Mouse (Mus musculus): ENCODE results near the gene Mansc4. TPM values are rescaled to one million over a fixed set of nuclear protein-coding genes. Genes with fewer than 3 reads are reported as not detected.

Mansc4 gene
- polyA plus RNA-seq, 1 experiment from 2014 or later, result 5.9 TPM

GRCm38 (mm10) chr6:147099458-147100277, 12.8 kb upstream of the Mansc4 start:
- H3K27ac ChIP-seq (ENCODE audit: low read length), result 0 out of 2 replicates have a peak overlapping the region, but pooled peaks have one; percentile 6

GRCm38 (mm10) chr6:147097346-147097929, 10.6 kb upstream of the Mansc4 start:
- H3K4me3 ChIP-seq (ENCODE audit: low read length), result no peak overlapping the region
- H3K36me3 ChIP-seq (ENCODE audit: insufficient read depth, low read length), result peaks cover 7% of the 10 kb centered on the region
- ATAC-seq (ENCODE audit: low FRiP score, low TSS enrichment), result no peak
- H3K4me2 ChIP-seq (replicated peaks; ENCODE audit: low read depth, low read length), result no peak overlapping the region
- WGBS, result 66% methylated on average over 8 of the region's 8 CpGs
- no peak overlapping the region for H3K9ac ChIP-seq (replicated peaks; ENCODE audit: low read length)
- H3K4me1 ChIP-seq (ENCODE audit: insufficient read depth, low read length), result peaks cover 28% of the 10 kb centered on the region
- no peak overlapping the region for H3K27ac ChIP-seq (ENCODE audit: low read length)
- H3K9me3 ChIP-seq (ENCODE audit: low read length), result no peaks in the 10 kb centered on the region
- H3K27me3 ChIP-seq (ENCODE audit: insufficient read depth, low read length), result no peaks in the 10 kb centered on the region

More at GRCm38 (mm10) chr6:147099458-147100277, 12.8 kb upstream of the Mansc4 start:
- Histone ChIP-seq H3K4me3 (ENCODE audit: low read length) (peak overlapping the region; percentile 2; the same call in 1 of the 2 replicates), H3K27me3 (ENCODE audit: insufficient read depth, low read length) (no peaks in the 10 kb centered on the region), H3K9ac (replicated peaks; ENCODE audit: low read length) (no peak overlapping the region), H3K9me3 (ENCODE audit: low read length) (no peaks in the 10 kb centered on the region), H3K4me2 (replicated peaks; ENCODE audit: low read depth, low read length) (peak overlapping the region; percentile 24), H3K36me3 (ENCODE audit: insufficient read depth, low read length) (peaks cover 14% of the 10 kb centered on the region), H3K4me1 (ENCODE audit: insufficient read depth, low read length) (peaks cover 20% of the 10 kb centered on the region)
- peak; percentile 89 for ATAC-seq (ENCODE audit: low FRiP score, low TSS enrichment)
- WGBS, result 42% methylated on average over 19 of the region's 19 CpGs

- Histone ChIP-seq H3K9me3 (ENCODE audit: low read length) (no peaks in the 10 kb centered on the region), H3K27ac (ENCODE audit: low read length) (no peak overlapping the region), H3K4me2 (replicated peaks; ENCODE audit: low read depth, low read length) (no peak overlapping the region), H3K4me1 (ENCODE audit: insufficient read depth, low read length) (peaks cover 30% of the 10 kb centered on the region), H3K27me3 (ENCODE audit: insufficient read depth, low read length) (no peaks in the 10 kb centered on the region), H3K4me3 (ENCODE audit: low read length) (no peak overlapping the region), H3K36me3 (ENCODE audit: insufficient read depth, low read length) (peaks cover 2% of the 10 kb centered on the region), H3K9ac (replicated peaks; ENCODE audit: low read length) (no peak overlapping the region)
- WGBS, result 79% methylated on average over 3 of the region's 3 CpGs
- ATAC-seq (ENCODE audit: low FRiP score, low TSS enrichment), result no peak
Observed at GRCm38 (mm10) chr6:147096934-147097333, 10.1 kb upstream of the Mansc4 start.

- ATAC-seq (ENCODE audit: low FRiP score, low TSS enrichment), result no peak
- no peak overlapping the region for H3K4me2 ChIP-seq (replicated peaks; ENCODE audit: low read depth, low read length)
- 95% methylated on average over 4 of the region's 4 CpGs for WGBS
- no peak overlapping the region for H3K9ac ChIP-seq (replicated peaks; ENCODE audit: low read length)
- H3K9me3 ChIP-seq (ENCODE audit: low read length), result no peaks in the 10 kb centered on the region
- no peaks in the 10 kb centered on the region for H3K27me3 ChIP-seq (ENCODE audit: insufficient read depth, low read length)
- peaks cover 30% of the 10 kb centered on the region for H3K4me1 ChIP-seq (ENCODE audit: insufficient read depth, low read length)
- no peak overlapping the region for H3K27ac ChIP-seq (ENCODE audit: low read length)
- no peaks in the 10 kb centered on the region; the same call in 1 of the 2 replicates for H3K36me3 ChIP-seq (ENCODE audit: insufficient read depth, low read length)
- H3K4me3 ChIP-seq (ENCODE audit: low read length), result no peak overlapping the region
Observed at GRCm38 (mm10) chr6:147096109-147096508, 9.3 kb upstream of the Mansc4 start.

- H3K27me3 ChIP-seq (ENCODE audit: insufficient read depth, low read length), result peaks cover 7% of the 10 kb centered on the region; the same call in 1 of the 2 replicates
- H3K9me3 ChIP-seq (ENCODE audit: low read length), result no peaks in the 10 kb centered on the region
- H3K27ac ChIP-seq (ENCODE audit: low read length), result no peak overlapping the region
- no peaks in the 10 kb centered on the region; the same call in 1 of the 2 replicates for H3K36me3 ChIP-seq (ENCODE audit: insufficient read depth, low read length)
- H3K4me3 ChIP-seq (ENCODE audit: low read length), result no peak overlapping the region
- WGBS, result 80% methylated on average over 7 of the region's 7 CpGs
- no peak for ATAC-seq (ENCODE audit: low FRiP score, low TSS enrichment)
- H3K9ac ChIP-seq (replicated peaks; ENCODE audit: low read length), result no peak overlapping the region
- no peak overlapping the region for H3K4me2 ChIP-seq (replicated peaks; ENCODE audit: low read depth, low read length)
- H3K4me1 ChIP-seq (ENCODE audit: insufficient read depth, low read length), result peaks cover 30% of the 10 kb centered on the region
Observed at GRCm38 (mm10) chr6:147094771-147095170, 7.9 kb upstream of the Mansc4 start.

GRCm38 (mm10) chr6:147092136-147092535, 5.3 kb upstream of the Mansc4 start:
- peak overlapping the region; percentile 77 for H3K4me3 ChIP-seq (ENCODE audit: low read length)
- peak overlapping the region; percentile 93 for H3K9ac ChIP-seq (replicated peaks; ENCODE audit: low read length)
- 5% methylated on average over 15 of the region's 15 CpGs for WGBS
- H3K36me3 ChIP-seq (ENCODE audit: insufficient read depth, low read length), result no peaks in the 10 kb centered on the region; the same call in 1 of the 2 replicates
- peaks cover 20% of the 10 kb centered on the region for H3K4me1 ChIP-seq (ENCODE audit: insufficient read depth, low read length)
- peak overlapping the region; percentile 90 for H3K4me2 ChIP-seq (replicated peaks; ENCODE audit: low read depth, low read length)
- ATAC-seq (ENCODE audit: low FRiP score, low TSS enrichment), result peak; percentile 16
- no peak overlapping the region for H3K27ac ChIP-seq (ENCODE audit: low read length)
- peaks cover 16% of the 10 kb centered on the region; the same call in 1 of the 2 replicates for H3K27me3 ChIP-seq (ENCODE audit: insufficient read depth, low read length)
- no peaks in the 10 kb centered on the region for H3K9me3 ChIP-seq (ENCODE audit: low read length)

- H3K27ac ChIP-seq (ENCODE audit: low read length), result peak within 1 kb of the TSS; percentile 85
- H3K9me3 ChIP-seq (ENCODE audit: low read length), result no peaks in the 10 kb centered on the region
- ATAC-seq (ENCODE audit: low FRiP score, low TSS enrichment), result peak; percentile 90
- peaks cover 16% of the 10 kb centered on the region; the same call in 1 of the 2 replicates for H3K27me3 ChIP-seq (ENCODE audit: insufficient read depth, low read length)
- no peaks in the 10 kb centered on the region; the same call in 1 of the 2 replicates for H3K36me3 ChIP-seq (ENCODE audit: insufficient read depth, low read length)
- under 1% methylated on average over 99 of the region's 99 CpGs for WGBS
- peak within 1 kb of the TSS; percentile 77 for H3K4me3 ChIP-seq (ENCODE audit: low read length)
- H3K4me2 ChIP-seq (replicated peaks; ENCODE audit: low read depth, low read length), result peak within 1 kb of the TSS; percentile 90
- peak within 1 kb of the TSS; percentile 93 for H3K9ac ChIP-seq (replicated peaks; ENCODE audit: low read length)
- H3K4me1 ChIP-seq (ENCODE audit: insufficient read depth, low read length), result peaks cover 26% of the 10 kb centered on the region
Observed at GRCm38 (mm10) chr6:147091136-147092120, 4.6 kb upstream of the Mansc4 start, which contains the start of gene Klhl42. Klhl42 (plus strand) TSS chr6:147091379.

- Histone ChIP-seq H3K27ac (ENCODE audit: low read length) (no peak overlapping the region), H3K4me2 (replicated peaks; ENCODE audit: low read depth, low read length) (no peak overlapping the region), H3K4me1 (ENCODE audit: insufficient read depth, low read length) (peaks cover 30% of the 10 kb centered on the region), H3K27me3 (ENCODE audit: insufficient read depth, low read length) (peaks cover 16% of the 10 kb centered on the region; the same call in 1 of the 2 replicates), H3K9ac (replicated peaks; ENCODE audit: low read length) (no peak overlapping the region), H3K36me3 (ENCODE audit: insufficient read depth, low read length) (no peaks in the 10 kb centered on the region), H3K4me3 (ENCODE audit: low read length) (no peak overlapping the region), H3K9me3 (ENCODE audit: low read length) (no peaks in the 10 kb centered on the region)
- 79% methylated on average over 5 of the region's 5 CpGs for WGBS
- no peak for ATAC-seq (ENCODE audit: low FRiP score, low TSS enrichment)
Observed at GRCm38 (mm10) chr6:147090191-147090590, 3.4 kb upstream of the Mansc4 start.

GRCm38 (mm10) chr6:147088517-147088916, 1.7 kb upstream of the Mansc4 start:
- 73% methylated on average over 3 of the region's 3 CpGs for WGBS
- Histone ChIP-seq H3K4me2 (replicated peaks; ENCODE audit: low read depth, low read length) (no peak overlapping the region), H3K9ac (replicated peaks; ENCODE audit: low read length) (no peak overlapping the region), H3K27ac (ENCODE audit: low read length) (no peak overlapping the region), H3K4me3 (ENCODE audit: low read length) (no peak overlapping the region), H3K9me3 (ENCODE audit: low read length) (no peaks in the 10 kb centered on the region), H3K4me1 (ENCODE audit: insufficient read depth, low read length) (peaks cover 30% of the 10 kb centered on the region), H3K27me3 (ENCODE audit: insufficient read depth, low read length) (peaks cover 16% of the 10 kb centered on the region; the same call in 1 of the 2 replicates), H3K36me3 (ENCODE audit: insufficient read depth, low read length) (no peaks in the 10 kb centered on the region)
- ATAC-seq (ENCODE audit: low FRiP score, low TSS enrichment), result no peak
